Mouse (Mus musculus) hindbrain, embryonic 10.5 days (tissue): Measurements from ENCODE around the gene Pot1a. TPM values are rescaled to one million over a fixed set of nuclear protein-coding genes. Genes with fewer than 3 reads are reported as not detected.

Experiments
- DNase-seq: peaks from one replicate; pipeline ENCODE4 v3.0.0-alpha.2; 2017; ENCODE audit warnings: low spot score
- H3K27ac ChIP-seq: fragments of 300-500 bp; sonication (generic); 2 replicates; pipeline ENCODE4 v1.5.1; 2016; ENCODE audit warnings: mild to moderate bottlenecking, moderate library complexity
- H3K27me3 ChIP-seq: fragments of 300-500 bp; sonication (generic); 2 replicates; pipeline ENCODE4 v1.6.1; 2016; ENCODE audit warnings: mild to moderate bottlenecking; ENCODE audit not compliant: poor library complexity, insufficient read depth, severe bottlenecking
- H3K36me3 ChIP-seq: fragments of 300-500 bp; sonication (generic); 2 replicates; pipeline ENCODE4 v1.6.1; 2016; ENCODE audit warnings: mild to moderate bottlenecking, moderate library complexity
- H3K4me1 ChIP-seq: fragments of 300-500 bp; sonication (generic); replicated peaks from 2 replicates; pipeline ENCODE4 v1.6.1; 2016; ENCODE audit warnings: mild to moderate bottlenecking
- H3K4me3 ChIP-seq: fragments of 300-500 bp; sonication (generic); 2 replicates; pipeline ENCODE4 v1.5.1; 2016; ENCODE audit warnings: mild to moderate bottlenecking, moderate library complexity
- H3K9me3 ChIP-seq: fragments of 300-500 bp; sonication (generic); 2 replicates; pipeline ENCODE4 v1.6.1; 2016; ENCODE audit warnings: mild to moderate bottlenecking, moderate library complexity
- WGBS: fragments of 180-500 bp; shearing (Covaris S2); methylation state at CpG from one replicate; pipeline ENCODE4 v1.1.7; 2016; 5-methylcytosine and 5-hydroxymethylcytosine counted together
- polyA plus RNA-seq: library from polyadenylated mRNA; unstranded; fragments of >200 nt; fragmentation: Nextera tagmentation; extraction: Ambion mirVana; gene quantifications from 2 replicates; pipeline ENCODE4 v1.2.1, GENCODE M21; 2016

Pot1a gene
- polyA plus RNA-seq: 37.4 and 42.2 TPM in 2 replicates

GRCm38 (mm10) chr6:25808806-25809495 is at the start of gene Pot1a:
Gene Pot1a, minus strand, starts transcription at chr6:25809246.
- peak within 1 kb of the TSS; percentile 66 for H3K4me3 ChIP-seq
- H3K36me3 ChIP-seq: peaks cover 15% of the 10 kb centered on the region
- no peaks in the 10 kb centered on the region for H3K27me3 ChIP-seq
- peak within 1 kb of the TSS; percentile 92 for H3K27ac ChIP-seq
- peak; percentile 98 for DNase-seq
- H3K9me3 ChIP-seq: no peaks in the 10 kb centered on the region
- WGBS: under 1% methylated on average over 34 of the region's 34 CpGs
- H3K4me1 ChIP-seq: peaks cover 14% of the 10 kb centered on the region

DNA sequence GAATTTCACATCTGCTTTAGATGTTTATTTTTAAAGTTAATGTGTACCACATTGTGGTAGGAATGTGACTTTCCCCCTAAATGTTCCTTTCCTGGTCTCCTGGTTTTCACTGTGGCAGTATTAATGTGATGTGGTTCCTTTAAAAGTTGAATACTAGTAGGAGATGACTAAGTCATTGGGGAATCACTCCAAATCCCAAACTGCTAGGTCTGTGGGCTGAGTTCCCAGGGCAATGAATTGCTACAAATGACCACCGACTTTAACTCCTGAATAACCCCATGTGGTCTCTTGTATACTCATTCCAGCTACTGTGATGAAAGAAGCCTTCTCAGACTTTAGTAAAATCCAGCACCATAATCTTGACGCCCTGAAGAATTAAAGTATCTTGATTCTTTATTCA is 27.2 kb upstream of the Pot1a start:
- Histone ChIP-seq H3K27me3 (no peaks in the 10 kb centered on the region), H3K27ac (no peak overlapping the region), H3K4me1 (no peaks in the 10 kb centered on the region), H3K36me3 (no peaks in the 10 kb centered on the region), H3K9me3 (no peaks in the 10 kb centered on the region), H3K4me3 (no peak overlapping the region)
- 34% methylated on average over 2 of the region's 2 CpGs for WGBS
- DNase-seq: no peak

GRCm38 (mm10) chr6:25806021-25806420 is 3.0 kb downstream of the Pot1a start:
- 92% methylated on average over 3 of the region's 3 CpGs for WGBS
- Histone ChIP-seq H3K36me3 (peaks cover 24% of the 10 kb centered on the region), H3K4me1 (peaks cover 14% of the 10 kb centered on the region), H3K4me3 (no peak overlapping the region), H3K27ac (no peak overlapping the region), H3K27me3 (no peaks in the 10 kb centered on the region), H3K9me3 (no peaks in the 10 kb centered on the region)
- no peak for DNase-seq

DNA sequence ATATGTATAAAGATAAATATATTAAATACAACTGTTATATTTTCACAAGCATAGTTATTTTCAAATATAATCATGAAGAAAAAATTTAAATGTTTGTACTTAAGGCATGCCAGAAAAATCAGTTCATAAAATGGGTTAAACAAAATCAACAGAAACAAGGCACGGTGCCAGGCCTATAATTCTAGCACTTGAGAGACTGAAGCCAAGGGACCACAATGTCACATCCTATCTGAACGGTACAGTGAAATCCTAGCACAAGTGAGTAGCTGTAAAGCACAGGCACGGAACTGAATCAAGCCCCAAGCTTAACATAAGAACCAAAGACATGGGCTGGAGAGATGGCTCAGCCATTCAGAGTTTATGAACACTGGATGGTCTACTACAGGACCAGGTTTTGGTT is 6.8 kb downstream of the Pot1a start:
- peaks cover 33% of the 10 kb centered on the region for H3K36me3 ChIP-seq
- H3K4me3 ChIP-seq: no peak overlapping the region
- no peak for DNase-seq
- no peak overlapping the region for H3K27ac ChIP-seq
- H3K9me3 ChIP-seq: no peaks in the 10 kb centered on the region
- H3K4me1 ChIP-seq: peaks cover 4% of the 10 kb centered on the region
- H3K27me3 ChIP-seq: no peaks in the 10 kb centered on the region
- 93% methylated on average over 3 of the region's 3 CpGs for WGBS

DNA sequence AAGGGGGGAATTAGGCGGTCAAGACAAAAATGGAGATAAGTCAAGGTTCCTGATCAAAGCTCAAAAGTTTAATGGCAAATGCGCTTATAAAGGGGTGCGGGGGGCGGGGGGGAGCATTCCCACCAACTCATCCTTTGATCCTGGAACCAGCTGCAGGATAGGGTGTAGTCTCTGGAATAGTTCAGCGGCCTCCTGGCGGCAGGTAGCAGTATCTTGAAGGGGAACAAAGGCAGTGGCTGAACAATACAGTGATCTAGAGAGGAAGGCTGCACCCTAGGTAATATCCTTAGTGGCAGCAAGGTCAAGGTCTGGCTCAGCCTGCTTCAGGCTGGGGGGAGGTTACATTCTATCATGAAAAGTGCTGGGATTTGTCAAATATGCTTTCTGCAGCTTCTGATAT is 7.8 kb downstream of the Pot1a start:
- no peaks in the 10 kb centered on the region for H3K9me3 ChIP-seq
- H3K27ac ChIP-seq: no peak overlapping the region
- H3K27me3 ChIP-seq: no peaks in the 10 kb centered on the region
- WGBS: 87% methylated on average over 6 of the region's 6 CpGs
- DNase-seq: no peak
- H3K4me1 ChIP-seq: no peaks in the 10 kb centered on the region
- H3K36me3 ChIP-seq: peaks cover 41% of the 10 kb centered on the region
- H3K4me3 ChIP-seq: no peak overlapping the region

GRCm38 (mm10) chr6:25768238-25768637 is 40.8 kb downstream of the Pot1a start:
- no peaks in the 10 kb centered on the region for H3K27me3 ChIP-seq
- no peak for DNase-seq
- peaks cover 66% of the 10 kb centered on the region for H3K36me3 ChIP-seq
- no peak overlapping the region for H3K27ac ChIP-seq
- no peaks in the 10 kb centered on the region for H3K9me3 ChIP-seq
- 97% methylated on average over 3 of the region's 3 CpGs for WGBS
- H3K4me1 ChIP-seq: no peaks in the 10 kb centered on the region
- no peak overlapping the region for H3K4me3 ChIP-seq

DNA sequence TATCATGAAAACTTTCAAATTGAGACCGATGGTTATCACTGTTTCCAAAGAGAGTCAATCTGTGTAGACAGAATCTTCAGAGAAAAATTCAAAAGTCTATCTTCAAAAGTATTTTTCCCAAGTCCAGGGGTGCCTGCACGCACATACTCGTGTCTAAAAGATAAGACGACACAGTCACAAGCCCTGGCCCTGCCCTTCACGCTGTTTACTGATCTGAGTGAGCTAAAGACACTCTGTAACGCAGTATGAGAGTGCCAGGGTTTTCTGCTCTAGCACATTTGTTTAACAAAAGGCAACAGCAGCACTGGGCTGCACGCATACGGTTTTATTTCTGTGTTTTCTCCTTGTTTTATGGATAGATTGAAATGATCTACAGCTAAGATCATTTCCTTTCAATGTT is 41.5 kb downstream of the Pot1a start:
- no peak overlapping the region for H3K27ac ChIP-seq
- H3K4me3 ChIP-seq: no peak overlapping the region
- no peaks in the 10 kb centered on the region for H3K9me3 ChIP-seq
- DNase-seq: no peak
- H3K27me3 ChIP-seq: no peaks in the 10 kb centered on the region
- 89% methylated on average over 8 of the region's 8 CpGs for WGBS
- H3K4me1 ChIP-seq: no peaks in the 10 kb centered on the region
- H3K36me3 ChIP-seq: peaks cover 72% of the 10 kb centered on the region

DNA sequence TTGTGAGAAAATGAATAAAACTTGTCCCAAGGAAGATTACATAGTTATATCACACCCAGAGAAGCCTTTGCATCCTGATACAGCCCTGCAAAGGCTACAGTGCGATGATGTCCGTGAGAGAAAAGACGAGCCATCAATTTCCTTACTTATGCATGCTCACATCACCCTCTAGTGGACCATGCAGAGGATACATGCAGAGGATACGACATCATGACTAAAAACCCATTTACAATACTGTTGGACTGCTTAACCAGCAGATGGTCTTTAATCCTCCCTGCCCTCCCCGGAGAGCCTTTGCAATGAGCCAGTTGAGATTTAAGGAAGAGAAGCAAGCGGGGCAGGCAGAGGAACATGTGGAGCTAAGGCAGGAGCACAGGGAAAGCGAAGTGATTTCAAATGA is 42.0 kb downstream of the Pot1a start:
- 73% methylated on average over 7 of the region's 7 CpGs for WGBS
- Histone ChIP-seq H3K9me3 (no peaks in the 10 kb centered on the region), H3K27me3 (no peaks in the 10 kb centered on the region), H3K36me3 (peaks cover 72% of the 10 kb centered on the region), H3K4me3 (no peak overlapping the region), H3K4me1 (no peaks in the 10 kb centered on the region), H3K27ac (no peak overlapping the region)
- peak; percentile 24 for DNase-seq

DNA sequence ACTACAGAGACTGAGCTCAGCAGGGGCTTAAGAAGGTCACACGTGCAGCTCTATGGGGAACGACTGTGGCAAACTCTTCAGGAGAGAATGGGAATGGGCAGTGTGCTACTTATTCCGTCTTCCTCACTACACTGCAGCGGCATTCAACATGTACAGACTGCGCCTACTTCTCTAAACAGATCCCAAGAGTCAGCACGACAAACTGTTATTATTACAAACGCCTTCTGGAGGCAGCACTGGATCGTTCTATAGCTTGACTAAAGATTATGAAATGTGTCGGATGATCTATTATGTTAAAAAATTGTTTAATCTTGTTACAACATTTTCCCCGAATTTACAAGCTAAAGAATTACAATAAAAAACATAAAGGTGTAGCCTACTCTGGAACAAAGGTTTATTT is 42.8 kb downstream of the Pot1a start:
- Histone ChIP-seq H3K27me3 (no peaks in the 10 kb centered on the region), H3K9me3 (no peaks in the 10 kb centered on the region), H3K4me3 (no peak overlapping the region), H3K27ac (no peak overlapping the region), H3K4me1 (no peaks in the 10 kb centered on the region), H3K36me3 (peaks cover 73% of the 10 kb centered on the region)
- DNase-seq: no peak
- 84% methylated on average over 10 of the region's 10 CpGs for WGBS

DNA sequence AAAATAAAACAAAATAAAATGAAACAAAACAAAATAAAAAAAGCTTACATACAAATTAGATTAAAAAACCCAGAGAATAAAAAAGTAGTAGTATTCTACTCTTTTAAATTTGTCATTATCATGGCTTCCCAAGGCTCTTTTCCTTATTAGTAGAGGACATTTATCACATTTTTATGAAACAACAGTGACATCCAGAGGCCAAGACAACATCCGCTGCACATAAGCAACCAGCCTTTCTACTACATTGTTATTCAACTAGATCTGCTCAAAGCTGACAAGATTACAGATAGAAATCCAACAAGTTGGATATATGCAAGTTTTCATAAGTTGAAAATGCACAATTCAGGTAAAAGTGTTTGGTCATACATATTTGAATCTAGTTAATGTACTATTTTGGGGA is 56.4 kb downstream of the Pot1a start:
- 93% methylated on average over 1 of the region's 1 CpGs for WGBS

GRCm38 (mm10) chr6:25736533-25736932 is 72.5 kb downstream of the Pot1a start:
- Histone ChIP-seq H3K36me3 (no peaks in the 10 kb centered on the region), H3K4me1 (no peaks in the 10 kb centered on the region), H3K27me3 (no peaks in the 10 kb centered on the region), H3K27ac (no peak overlapping the region), H3K4me3 (no peak overlapping the region), H3K9me3 (no peaks in the 10 kb centered on the region)
- no peak for DNase-seq

More for the DNA sequence above, 56.4 kb downstream of the Pot1a start:
- H3K9me3 ChIP-seq: no peaks in the 10 kb centered on the region
- no peaks in the 10 kb centered on the region for H3K27me3 ChIP-seq
- no peak for DNase-seq
- no peak overlapping the region for H3K4me3 ChIP-seq
- peaks cover 55% of the 10 kb centered on the region for H3K36me3 ChIP-seq
- H3K27ac ChIP-seq: no peak overlapping the region
- no peaks in the 10 kb centered on the region for H3K4me1 ChIP-seq

DNA sequence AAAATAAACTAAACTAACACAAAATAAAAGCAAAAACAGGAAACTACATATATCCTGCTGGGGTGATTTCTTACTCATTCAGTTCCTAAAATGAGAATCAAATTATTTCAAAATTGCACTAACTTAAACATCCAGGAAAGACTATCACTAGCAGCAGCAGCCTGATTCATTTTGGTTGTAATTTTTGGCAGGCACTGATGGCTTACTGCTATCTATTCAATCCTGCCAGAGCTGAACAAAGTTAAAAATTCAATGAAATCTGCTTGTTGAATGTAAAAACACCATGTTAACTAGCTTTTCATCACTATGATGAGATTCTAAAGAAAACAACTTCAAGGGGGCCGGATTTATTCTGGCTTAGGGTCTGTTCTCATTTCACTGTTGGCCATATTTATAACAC is 82.5 kb downstream of the Pot1a start:
- Histone ChIP-seq H3K9me3 (no peaks in the 10 kb centered on the region), H3K27me3 (no peaks in the 10 kb centered on the region), H3K27ac (no peak overlapping the region), H3K36me3 (no peaks in the 10 kb centered on the region), H3K4me3 (no peak overlapping the region), H3K4me1 (no peaks in the 10 kb centered on the region)
- no peak for DNase-seq
- WGBS: 83% methylated on average over 1 of the region's 1 CpGs

- no peak for DNase-seq
- H3K9me3 ChIP-seq: no peaks in the 10 kb centered on the region
- no peaks in the 10 kb centered on the region for H3K27me3 ChIP-seq
- no peak overlapping the region for H3K27ac ChIP-seq
- H3K4me3 ChIP-seq: no peak overlapping the region
- H3K4me1 ChIP-seq: no peaks in the 10 kb centered on the region
- no peaks in the 10 kb centered on the region for H3K36me3 ChIP-seq
- 43% methylated on average over 2 of the region's 2 CpGs for WGBS
Measured at GRCm38 (mm10) chr6:25710601-25711000, 98.4 kb downstream of the Pot1a start.
